Mouse (Mus musculus) heart, postnatal 14 days (tissue): ENCODE results near the gene Pknox2. TPM values are rescaled to one million over a fixed set of nuclear protein-coding genes. Genes with fewer than 3 reads are reported as not detected.

Source experiments
- DNase-seq, 2 experiments: peaks; one replicate each; pipeline ENCODE4 v3.0.0; 2021 to 2022
- intact Hi-C: fragments of 180-260 bp; cut with DNase I; formaldehyde crosslinking; loops from one replicate; pipeline ENCODE4 v1.15.1; 2025
- total RNA-seq, 2 experiments: library from RNA; stranded (reverse); gene quantifications; 2 replicates each; pipeline ENCODE4 v1.2.3; 2021

The Pknox2 gene
- total RNA-seq, 2 experiments from 2014 or later: 3.7 to 6.0 TPM

DNA sequence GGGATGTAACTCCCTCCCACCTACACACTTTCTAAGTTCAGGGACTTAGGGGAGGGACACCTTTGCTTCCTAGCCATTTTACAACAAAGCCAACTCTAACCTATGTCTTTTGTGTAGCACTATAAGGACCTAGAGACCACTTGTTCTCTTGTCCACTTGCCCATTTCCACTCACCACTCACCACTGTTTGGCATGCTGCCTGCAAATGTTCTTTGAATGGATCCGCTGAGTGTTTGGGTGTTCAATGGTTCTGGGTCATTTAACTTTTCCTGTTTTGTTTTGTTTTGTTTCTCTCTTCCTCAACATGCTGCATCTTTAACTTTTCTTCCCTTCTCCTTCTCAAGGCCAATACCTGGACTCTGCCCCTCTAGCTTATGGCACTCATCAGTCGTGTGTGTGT is 39.7 kb downstream of the Pknox2 start:
- no peak for DNase-seq
- intact Hi-C loops: no loop called here

DNA sequence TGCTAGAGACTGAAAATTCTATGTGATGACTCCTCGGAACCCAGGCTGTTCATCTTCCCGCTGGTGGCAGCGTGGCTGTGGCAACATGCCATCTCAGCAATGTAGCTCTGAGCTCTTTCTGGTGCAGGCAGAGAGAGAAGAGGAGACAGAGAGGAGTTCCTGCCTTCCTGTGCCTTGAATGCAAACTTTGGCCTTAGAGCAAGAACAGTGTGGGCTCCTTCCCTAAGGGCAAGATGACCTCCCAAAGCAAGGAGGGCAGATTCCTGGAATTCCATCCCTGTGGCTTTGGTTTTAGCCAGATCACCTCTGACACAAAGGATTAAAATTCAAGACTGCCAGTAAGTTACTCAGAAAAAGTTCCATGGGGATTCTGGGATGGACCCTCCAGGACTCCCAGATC is 40.4 kb downstream of the Pknox2 start:
- intact Hi-C loops: no loop called here
- no peak for DNase-seq

DNA sequence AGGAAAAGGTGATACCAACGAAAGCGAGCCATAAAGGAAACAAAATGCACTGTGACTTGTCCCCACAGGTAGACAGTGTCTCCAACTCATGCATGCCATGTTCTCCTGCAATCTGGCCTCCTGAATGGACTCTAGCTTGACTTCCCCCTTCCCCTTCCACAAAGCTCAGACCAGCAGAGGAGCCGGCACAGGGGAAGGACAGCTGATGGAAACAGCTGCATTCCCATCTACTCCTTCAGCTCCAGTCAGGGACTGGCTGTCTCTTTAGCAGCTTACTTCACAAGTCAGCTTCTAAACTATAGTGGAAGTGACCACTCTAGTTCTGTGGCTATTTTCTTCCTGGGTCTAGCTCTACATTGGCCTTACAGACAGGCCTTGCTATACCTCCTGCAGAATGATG is 43.0 kb downstream of the Pknox2 start:
- intact Hi-C loops: no loop called here
- DNase-seq: no peak

DNA sequence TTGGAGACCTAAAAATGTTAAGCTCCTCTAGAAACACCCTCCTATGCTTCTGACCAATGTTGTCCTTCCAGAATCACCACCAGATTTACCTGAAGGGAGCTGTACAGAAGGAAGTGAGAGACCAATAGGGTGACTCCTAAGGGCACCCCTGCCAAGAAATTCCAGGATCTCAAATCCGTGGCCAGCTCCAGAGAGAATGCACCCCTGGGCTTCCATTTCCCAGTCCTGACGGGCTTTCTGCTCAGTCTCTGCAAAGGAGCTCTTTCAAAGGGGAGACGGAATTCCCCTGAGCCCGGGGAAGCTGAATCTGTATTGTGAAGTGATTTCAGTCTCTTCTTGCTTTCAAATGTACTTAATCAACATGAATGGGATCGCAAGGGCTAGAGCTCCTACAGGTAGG is 43.4 kb downstream of the Pknox2 start:
- DNase-seq: no peak
- intact Hi-C loops: no loop called here

DNA sequence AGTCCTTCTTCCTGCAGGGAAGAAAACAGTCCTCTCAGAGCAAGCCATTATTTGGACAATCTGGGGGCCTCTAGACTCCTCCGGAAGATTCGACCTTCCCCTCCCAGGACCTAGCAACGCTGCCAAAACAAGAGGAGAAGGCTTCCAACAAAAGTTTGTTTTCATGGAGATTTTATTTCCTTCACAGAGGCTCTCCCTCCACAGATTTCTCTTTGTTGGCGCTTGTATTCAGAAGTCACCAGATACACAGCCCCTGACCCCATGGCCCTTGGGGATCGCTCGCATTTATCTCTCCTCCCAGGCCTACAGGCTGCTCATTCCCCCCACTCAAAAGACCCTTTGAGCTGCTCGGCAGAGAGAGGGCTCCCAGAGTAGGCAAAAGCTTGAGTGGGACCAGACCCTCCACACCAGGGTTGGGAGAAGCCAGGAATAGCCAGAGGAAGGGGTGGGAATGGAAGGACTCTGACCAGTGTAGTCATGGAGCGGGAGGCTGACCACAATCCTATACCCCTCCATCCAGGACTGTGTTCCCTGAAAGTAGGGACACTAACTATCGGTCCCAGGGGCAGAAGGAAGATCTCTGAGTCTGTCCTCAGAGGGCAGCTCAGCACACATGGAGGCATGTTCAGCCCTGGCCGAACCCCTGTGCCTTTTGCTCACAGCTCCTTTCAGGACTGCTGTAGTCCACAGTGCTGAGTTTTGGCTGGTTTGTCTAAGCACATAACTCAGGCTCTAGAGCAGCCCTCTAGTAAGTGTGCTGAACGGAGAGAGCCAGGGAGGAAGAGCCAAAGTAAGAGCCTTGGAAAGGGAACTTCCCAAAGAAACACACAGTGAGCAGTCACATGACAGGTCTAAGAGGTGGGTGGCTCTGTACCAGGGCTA is 45.9 kb downstream of the Pknox2 start:
- intact Hi-C loops: no loop called here
- DNase-seq: peak; percentile 26 to 39

DNA sequence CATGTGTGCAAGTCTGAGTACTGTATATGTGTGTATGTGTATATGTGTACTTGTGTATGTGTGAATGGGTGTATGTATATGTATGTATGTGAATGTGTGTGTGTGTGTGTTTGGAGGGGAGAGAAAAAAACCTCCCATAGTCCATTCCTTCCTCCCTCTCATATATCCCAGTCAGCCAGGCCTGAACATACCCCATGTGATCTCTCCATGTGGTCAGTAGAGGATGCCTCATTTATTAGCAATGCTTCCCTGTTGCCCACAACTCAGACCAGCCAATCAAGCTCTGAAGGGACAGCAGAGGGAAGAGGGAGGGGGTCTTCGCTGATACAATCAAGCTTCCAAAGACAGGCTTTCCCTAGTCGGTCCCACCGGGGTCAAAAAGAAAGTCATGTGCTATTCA is 47.6 kb downstream of the Pknox2 start:
- DNase-seq: no peak
- intact Hi-C loops: no loop called here

DNA sequence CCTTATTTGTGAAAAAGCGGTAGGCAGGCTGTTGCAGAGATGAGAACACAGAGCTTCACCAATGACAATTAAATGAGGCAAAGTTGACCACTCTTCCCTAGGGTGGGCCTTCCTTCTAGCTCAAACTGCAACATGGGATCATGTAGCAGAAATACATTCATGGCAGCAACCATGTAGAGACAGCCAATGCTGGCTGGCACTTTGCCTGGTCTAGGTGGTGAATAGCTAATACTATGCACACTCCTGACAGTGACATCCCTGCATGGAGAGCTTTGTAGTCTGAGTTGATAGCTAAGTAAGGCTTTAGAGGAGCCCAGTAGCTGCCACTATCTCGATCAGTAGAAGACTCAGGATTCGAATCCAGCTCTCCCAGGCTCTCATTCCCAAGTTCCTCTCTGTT is 48.6 kb downstream of the Pknox2 start:
- DNase-seq: no peak
- intact Hi-C loops: no loop called here

DNA sequence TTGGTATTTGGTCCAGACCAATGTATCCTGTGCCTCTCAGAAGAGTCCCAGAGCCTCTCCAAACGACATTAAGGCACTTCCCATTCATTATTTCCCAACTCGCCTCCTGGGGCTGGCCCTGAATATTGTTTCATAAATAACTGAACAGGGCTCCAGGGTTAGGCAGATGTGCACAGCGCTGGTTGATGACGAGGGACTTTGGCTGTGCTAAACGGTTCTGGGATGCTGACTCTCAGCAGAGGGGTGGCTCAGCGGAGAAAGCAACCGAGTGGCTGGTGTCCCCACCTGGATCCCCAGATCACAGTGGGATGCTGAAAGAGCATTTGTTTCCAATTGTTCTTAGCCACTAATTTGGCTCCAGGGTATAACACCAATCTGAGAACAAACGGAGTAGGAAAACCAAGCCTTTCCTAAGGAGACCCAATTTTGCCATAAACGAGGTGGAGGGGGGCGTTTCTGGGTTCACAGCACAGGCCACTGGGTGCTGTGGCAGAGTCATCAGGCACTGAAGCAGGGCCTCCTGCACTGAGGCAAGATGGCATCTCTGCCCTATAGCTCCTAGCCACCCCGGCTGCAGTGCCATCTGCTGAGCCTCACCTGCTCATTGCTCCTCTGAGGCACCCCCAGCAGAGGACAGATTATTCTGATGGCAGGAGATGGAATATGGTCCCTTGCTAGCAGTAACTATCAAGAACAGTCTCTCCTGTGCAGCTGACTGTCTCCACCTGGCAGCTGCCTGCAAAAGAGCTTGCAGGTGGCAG is 52.8 kb downstream of the Pknox2 start:
- DNase-seq: no peak
- intact Hi-C loops: no loop called here

DNA sequence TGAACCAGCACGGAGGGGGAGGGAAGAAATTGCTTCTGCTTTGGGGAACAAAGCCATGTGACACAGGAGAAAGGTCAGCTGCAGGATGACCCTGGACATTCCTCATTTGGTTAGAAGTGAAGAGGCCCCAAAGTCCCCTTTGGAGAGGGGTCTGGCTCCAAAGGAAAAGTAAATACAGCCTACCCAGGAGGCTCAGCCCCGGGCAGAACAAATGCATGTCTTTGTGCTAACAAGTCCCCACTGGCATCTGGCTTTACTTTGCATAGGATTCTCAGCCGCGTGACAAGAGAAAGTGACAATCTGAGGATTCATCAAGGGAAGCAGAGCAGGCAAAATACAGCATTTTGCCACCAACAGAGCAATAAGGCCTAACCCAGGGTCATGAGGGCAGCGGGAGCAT is 54.1 kb downstream of the Pknox2 start:
- no peak for DNase-seq
- intact Hi-C loops: no loop called here

DNA sequence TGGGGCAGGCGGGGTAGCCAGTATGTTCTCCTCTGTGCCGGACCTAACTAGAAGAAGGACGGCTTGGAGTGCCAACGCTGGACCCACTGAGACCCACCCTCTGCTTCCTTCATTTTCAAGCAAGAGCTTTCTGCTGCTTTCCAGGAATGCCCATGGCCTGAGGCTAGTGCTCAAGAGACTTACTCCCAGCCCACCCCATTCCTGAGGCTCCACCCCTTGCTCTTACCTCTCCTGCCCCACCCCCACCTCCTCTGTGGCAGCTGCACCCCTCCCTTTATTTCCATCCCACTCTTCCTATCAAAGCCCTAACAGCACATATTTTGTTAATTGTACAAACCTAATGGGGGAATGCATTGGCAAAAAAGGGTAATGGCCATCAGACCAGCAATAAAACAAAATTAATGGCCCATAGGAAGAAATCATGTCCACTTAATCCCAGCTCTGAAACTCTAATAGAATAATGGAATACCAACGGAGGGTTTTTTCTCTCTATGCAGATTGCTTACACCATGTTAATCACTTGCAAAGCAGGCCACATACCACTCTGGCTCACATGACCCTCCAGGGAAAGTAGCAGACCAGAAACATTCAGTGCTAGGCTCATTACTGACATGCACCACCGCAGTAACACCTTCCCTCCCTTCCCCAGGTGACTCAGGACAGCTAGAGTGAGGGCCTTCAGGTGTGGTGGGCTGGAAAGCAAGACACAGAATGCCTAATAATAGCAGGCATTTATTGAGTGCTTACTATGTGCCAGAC is 57.1 kb downstream of the Pknox2 start:
- no peak for DNase-seq
- intact Hi-C loops: loop anchor here (5.0 kb wide), 1 partner anchor 57 kb away; the partner anchor contains the start of gene Pknox2

DNA sequence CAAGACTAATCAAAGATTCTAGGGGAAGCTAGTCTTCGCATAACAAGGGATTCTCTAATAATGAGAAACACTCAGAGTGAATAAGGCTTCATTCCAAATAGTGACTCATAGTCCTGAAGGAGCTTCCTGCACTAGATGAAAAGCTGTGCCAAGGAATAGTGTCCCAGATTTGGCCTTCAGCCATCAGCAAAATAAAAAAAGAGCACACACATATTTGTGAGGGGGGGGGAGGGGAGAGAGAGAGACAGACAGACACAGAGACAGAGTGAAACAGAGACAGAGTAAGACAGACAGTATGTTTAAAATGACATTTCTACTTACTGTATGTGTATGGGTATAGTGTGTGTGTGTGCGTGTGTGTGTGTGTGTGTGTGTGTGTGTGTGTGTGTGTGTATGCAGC is 61.8 kb downstream of the Pknox2 start:
- intact Hi-C loops: loop anchor here (5.0 kb wide), 1 partner anchor 62 kb away; the partner anchor contains the start of gene Pknox2
- DNase-seq: peak; percentile 28 to 64

DNA sequence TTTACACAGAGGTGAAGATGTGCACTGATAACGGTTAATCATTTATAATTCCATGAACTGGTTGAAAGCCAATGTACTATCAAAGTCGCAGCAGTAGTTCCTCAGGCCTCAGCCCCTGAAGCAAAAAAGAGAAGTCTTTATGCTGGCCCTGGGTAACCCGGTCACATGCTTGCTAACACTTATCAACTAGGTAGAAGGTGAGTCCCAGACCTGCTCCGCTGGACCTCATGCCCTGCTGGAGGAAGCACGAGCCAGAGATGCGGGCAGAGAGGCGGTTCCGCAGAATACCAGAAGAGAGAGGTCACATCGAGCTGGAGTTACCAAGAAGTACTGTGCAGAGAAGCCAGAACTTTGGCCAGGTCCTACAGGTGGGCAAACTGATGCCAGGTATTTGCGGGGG is 65.0 kb downstream of the Pknox2 start:
- DNase-seq: no peak
- intact Hi-C loops: no loop called here

DNA sequence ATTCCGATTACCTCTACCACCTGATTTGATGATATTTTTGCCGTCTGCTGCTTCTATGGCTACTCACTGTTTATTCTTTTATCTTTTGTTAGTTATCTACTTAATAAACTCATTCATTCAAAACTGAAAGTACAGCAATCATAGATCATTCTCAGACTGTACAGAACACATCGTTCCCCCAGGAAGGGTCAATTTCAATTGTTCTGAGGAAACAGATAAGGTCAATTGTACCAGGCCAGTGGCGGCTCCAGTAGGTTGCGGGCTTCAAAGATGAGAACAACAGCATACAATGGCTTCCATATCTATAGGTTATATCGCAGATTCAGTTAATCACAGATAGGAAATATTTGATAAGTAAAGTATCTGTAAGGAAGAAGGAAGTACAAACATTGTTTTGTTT is 66.9 kb downstream of the Pknox2 start:
- intact Hi-C loops: no loop called here
- DNase-seq: no peak

DNA sequence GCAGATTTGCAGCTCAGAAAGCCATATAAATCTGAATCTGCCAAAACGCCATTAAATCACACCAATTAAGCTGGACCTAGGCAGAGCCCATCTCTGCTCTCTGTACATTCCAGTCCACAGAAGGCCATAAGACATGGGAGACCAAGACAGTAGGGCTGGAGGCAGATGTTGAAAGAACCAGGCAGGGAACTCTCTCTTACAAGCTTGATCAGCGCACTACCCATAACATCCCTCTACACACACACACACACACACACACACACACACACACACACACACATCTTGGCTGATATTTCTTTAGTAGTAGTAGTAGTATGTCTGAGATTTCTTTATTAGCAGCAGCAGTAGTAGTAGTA is 70.2 kb downstream of the Pknox2 start:
- intact Hi-C loops: no loop called here

DNA sequence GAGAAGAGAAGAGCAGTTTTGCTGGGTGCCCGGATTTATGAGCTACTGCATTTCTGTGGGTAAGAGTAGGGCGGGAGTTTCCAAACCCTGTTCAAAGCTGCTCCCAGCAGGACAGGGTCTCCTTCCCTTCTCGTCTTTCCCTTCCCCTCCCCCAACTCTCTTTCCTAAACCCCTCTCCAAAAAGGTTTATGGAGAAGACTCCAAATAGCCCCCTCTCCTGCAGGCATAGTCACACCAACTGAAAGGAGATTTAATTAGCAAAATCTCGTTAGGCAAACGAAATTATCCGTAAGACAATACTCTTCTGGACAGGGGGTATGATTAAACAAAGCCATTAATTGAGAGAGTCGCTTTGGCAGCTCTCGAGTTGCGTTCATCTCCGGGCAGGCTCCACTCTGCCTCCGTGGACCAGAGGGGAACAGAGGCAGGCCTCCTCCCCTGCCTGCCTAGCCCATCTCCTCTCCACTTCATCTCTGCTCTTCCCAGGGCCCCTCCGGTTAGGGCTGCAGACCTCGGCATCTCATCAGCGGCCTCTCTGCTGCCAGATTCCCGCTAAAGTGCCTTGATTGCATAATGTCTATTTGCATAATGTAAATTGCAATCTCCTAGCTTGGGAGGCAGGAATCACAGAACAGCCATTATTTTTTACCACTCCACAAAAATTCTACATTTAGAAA is 70.7 kb downstream of the Pknox2 start:
- intact Hi-C loops: no loop called here
- no peak for DNase-seq

More for the DNA sequence above, 70.2 kb downstream of the Pknox2 start:
- DNase-seq: no peak

DNA sequence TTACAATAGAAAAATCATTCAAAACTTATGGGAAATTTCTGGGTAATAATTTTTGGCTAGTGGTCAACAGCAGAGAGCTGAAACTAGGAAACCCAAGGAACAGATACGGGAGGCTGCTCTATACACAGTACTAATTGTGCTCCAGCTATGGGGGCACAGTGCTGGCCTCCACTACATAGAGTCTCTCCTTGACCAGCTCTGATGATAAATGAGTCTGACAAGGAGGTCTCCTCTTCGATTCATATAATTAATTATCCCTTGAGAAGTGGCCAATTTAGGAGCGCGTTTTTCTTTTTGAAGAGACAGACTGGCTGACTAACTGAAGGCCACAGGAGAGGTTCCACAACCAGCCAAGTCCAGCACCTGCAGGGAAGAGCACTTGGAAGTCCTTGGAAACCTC is 71.3 kb downstream of the Pknox2 start:
- intact Hi-C loops: no loop called here
- DNase-seq: no peak

DNA sequence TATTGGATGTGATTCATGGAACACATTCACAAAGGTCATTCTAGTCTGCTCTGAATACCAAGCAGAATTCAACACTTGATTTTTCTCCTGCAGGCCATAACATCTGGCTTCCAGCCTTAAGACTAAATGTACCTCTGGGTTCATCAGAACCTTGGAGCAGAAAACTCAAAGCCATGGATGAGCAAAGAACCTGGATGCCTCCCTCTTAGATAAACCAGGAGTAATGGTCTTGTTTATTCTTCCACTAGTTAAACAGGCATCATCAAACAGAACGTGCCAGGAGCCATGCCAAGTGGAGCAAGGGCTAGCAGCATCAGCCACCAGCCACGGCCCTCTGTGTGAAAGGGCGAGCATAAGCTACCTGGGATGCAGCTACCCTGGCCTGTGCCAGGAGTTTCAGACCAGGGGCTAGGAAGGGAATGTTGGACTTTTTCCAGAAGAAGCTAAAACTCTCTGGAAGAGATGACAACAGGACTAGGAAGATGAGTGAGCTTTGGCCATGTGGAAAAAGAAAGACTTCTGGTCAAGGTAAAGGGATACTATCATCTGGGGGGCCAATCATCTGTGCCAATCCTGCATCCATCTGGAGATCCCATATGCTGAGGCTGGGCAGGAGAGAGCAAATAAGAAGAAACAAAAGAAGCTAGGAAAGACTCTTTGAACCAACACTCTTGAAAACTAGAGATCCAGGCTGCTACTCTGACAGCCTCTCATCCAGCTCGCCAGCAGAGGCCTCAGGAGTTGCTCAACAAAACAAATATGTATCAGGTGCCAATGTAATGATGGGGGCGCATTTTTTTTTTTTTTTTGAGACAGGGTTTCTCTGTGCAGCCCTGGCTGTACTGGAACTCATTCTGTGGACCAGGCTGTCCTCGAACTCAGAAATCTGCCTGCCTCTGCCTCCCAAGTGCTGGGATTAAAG is 77.6 kb downstream of the Pknox2 start:
- intact Hi-C loops: no loop called here
- no peak for DNase-seq

DNA sequence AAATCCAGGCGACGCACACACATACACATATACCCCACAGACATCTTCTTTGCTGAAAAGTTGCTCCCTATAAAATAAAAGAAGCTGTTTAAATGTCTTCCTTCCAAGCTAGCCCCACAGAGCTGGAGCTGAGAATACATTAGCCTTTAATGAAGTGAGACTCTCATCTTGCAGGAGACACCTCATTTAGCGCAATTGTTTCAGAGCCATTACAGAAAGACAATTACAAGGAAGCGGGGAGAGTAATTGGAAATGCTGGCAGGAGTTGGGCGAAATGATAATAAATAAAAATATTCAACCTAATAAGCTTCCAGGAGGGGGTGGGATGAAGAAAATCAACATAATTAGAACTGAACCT is 79.8 kb downstream of the Pknox2 start:
- no peak for DNase-seq
- intact Hi-C loops: no loop called here

DNA sequence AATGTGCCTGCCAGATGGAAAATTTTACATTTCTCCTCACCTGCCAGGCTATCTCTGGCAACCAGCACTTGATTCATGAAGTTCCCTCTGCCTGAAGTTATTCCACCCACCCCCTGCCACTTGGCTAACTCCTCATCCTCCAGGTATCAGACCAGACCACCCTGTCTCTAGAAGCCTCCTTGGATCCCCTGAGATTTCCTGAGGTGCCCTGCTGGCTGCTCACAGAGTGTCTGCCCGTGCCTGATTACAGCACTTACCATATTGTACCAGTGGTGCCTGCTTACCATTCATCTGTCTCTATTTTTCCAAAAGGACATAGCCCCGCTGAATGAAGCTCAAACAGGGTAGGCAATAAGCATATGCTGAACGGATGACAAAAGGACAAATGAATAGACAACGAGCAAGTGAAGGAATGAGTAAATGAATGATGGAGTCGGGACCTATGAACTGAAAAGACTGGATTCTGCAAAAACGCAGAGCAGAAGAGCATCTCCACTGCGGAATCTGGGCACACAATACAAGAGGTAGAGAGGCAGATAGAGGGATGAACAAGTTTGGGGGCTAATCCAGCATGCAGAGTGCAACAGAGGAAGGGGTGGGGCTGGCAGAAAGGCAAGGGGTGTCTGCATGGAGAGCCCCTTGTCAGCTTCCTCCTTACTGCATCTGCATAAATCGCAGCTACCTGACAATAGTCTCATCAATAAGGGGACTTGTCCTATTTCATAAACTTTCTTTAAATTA is 80.3 kb downstream of the Pknox2 start:
- intact Hi-C loops: no loop called here
- no peak for DNase-seq
